Mouse (Mus musculus) small intestine, adult 2 months (tissue): ENCODE data around the gene Ntrk3. TPM values are rescaled to one million over a fixed set of nuclear protein-coding genes. Genes with fewer than 3 reads are reported as not detected.

ENCODE experiments used
- H3K27ac ChIP-seq: fragments of 200-500 bp; 2 replicates; pipeline ENCODE4 v1.5.1; 2012; ENCODE audit warnings: low read depth, low read length, control low read depth, inconsistent platforms; ENCODE audit not compliant: insufficient read depth
- H3K27me3 ChIP-seq: fragments of 200-500 bp; 2 replicates; pipeline ENCODE4 v1.6.1; 2012; ENCODE audit warnings: mild to moderate bottlenecking, moderate library complexity, low read length, inconsistent platforms; ENCODE audit not compliant: control insufficient read depth, insufficient read depth
- H3K36me3 ChIP-seq: fragments of 200-500 bp; 2 replicates; pipeline ENCODE4 v1.6.1; 2012; ENCODE audit warnings: mild to moderate bottlenecking, low read length, control low read depth, inconsistent platforms; ENCODE audit not compliant: control insufficient read depth, insufficient read depth
- H3K4me1 ChIP-seq: fragments of 200-500 bp; 2 replicates; pipeline ENCODE4 v1.6.1; 2012; ENCODE audit warnings: low read length, inconsistent platforms, mixed read lengths; ENCODE audit not compliant: control insufficient read depth, insufficient read depth, insufficient read length
- H3K4me3 ChIP-seq: fragments of 200-500 bp; 2 replicates; pipeline ENCODE4 v1.5.1; 2012; ENCODE audit warnings: low read depth, mild to moderate bottlenecking, control low read depth, inconsistent platforms, low read length, moderate library complexity
- CTCF ChIP-seq: fragments of 200-500 bp; IDR thresholded peaks from 2 replicates; pipeline ENCODE4 v1.5.1; 2012; ENCODE audit warnings: low read depth, mild to moderate bottlenecking, control low read depth, inconsistent platforms, low read length, moderate library complexity, mixed read lengths; ENCODE audit not compliant: insufficient replicate concordance, insufficient read length; ENCODE audit errors: extremely low read depth
- POLR2A ChIP-seq: fragments of 200-500 bp; IDR thresholded peaks from 2 replicates; pipeline ENCODE4 v1.6.1; 2012; ENCODE audit warnings: low read depth, mild to moderate bottlenecking, control low read depth, inconsistent platforms, low read length, moderate library complexity
- WGBS: fragments of 180-500 bp; shearing (Covaris S2); methylation state at CpG from one replicate; pipeline ENCODE4 v1.1.7; 2018; 5-methylcytosine and 5-hydroxymethylcytosine counted together
- polyA plus RNA-seq: library from polyadenylated mRNA; depleted of rRNA; stranded (reverse); fragments of >200 nt; gene quantifications from 2 replicates; pipeline ENCODE4 v1.2.3, GENCODE M21; 2012

Gene Ntrk3
- polyA plus RNA-seq, 1 experiment: 0.61 TPM

DNA sequence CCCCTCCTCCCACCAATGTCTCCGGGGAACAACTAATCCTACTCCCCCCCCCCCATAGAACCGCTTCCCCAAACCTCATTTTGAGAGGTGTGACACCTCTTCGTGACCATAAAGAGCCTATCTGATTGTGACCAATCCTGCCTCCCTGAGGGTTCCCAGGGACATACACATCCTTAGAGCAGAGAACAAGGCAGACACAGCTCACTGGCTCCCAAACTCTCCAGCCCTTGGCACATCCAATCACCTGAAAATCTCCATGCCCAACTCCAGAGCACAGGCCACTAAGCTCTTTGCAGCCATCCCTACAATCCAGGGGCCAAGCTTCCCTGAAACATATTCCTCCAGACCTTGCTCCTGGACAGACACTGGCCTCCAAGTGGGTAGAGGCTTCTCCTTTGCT lies 162.3 kb downstream of the Ntrk3 start:
- Histone ChIP-seq H3K4me1 (peaks cover 3% of the 10 kb centered on the region), H3K36me3 (no peaks in the 10 kb centered on the region), H3K27ac (no peak overlapping the region), H3K27me3 (peaks cover 34% of the 10 kb centered on the region), H3K4me3 (no peak overlapping the region)
- 23% methylated on average over 3 of the region's 3 CpGs for WGBS
- TF ChIP-seq CTCF (no peak), POLR2A (no peak)

- peaks cover 2% of the 10 kb centered on the region; the same call in 1 of the 2 replicates for H3K27me3 ChIP-seq
- no peak for TF ChIP-seq POLR2A
- no peak for TF ChIP-seq CTCF
- H3K4me3 ChIP-seq: no peak overlapping the region
- no peak overlapping the region for H3K27ac ChIP-seq
- H3K4me1 ChIP-seq: no peaks in the 10 kb centered on the region
- 67% methylated on average over 2 of the region's 2 CpGs for WGBS
- no peaks in the 10 kb centered on the region for H3K36me3 ChIP-seq
Measured at GRCm38 (mm10) chr7:78571196-78571595, 166.6 kb downstream of the Ntrk3 start.

DNA sequence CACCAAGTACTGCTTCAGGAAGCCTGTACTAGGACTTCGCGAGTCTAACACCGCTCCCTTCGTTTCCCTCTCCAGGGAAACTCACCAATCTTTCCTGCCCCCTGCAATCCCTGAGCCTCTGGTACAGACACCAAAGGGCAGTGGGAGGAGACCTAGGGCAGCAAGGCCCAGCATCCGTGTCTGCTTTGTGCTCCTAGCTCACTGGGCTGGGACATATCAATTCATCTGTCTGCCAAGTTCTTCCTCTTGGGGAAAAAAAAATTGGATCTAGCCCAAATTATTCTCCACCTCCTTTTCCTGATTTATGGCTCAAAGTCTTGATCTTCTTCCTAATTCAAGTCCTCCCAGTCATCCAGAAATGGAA lies 168.6 kb downstream of the Ntrk3 start:
- WGBS: 12% methylated on average over 5 of the region's 5 CpGs
- no peak for TF ChIP-seq POLR2A
- no peak for TF ChIP-seq CTCF
- H3K36me3 ChIP-seq: no peaks in the 10 kb centered on the region
- H3K4me3 ChIP-seq: no peak overlapping the region
- no peaks in the 10 kb centered on the region for H3K4me1 ChIP-seq
- no peak overlapping the region for H3K27ac ChIP-seq
- H3K27me3 ChIP-seq: no peaks in the 10 kb centered on the region

- H3K27me3 ChIP-seq: no peaks in the 10 kb centered on the region
- H3K4me1 ChIP-seq: no peaks in the 10 kb centered on the region
- no peaks in the 10 kb centered on the region for H3K36me3 ChIP-seq
- TF ChIP-seq CTCF (peak; percentile 68; the same call in 1 of the 2 replicates), POLR2A (no peak)
- WGBS: 16% methylated on average over 16 of the region's 16 CpGs
- no peak overlapping the region for H3K4me3 ChIP-seq
- H3K27ac ChIP-seq: no peak overlapping the region
Measured at GRCm38 (mm10) chr7:78568411-78569254, 169.2 kb downstream of the Ntrk3 start.

- no peak overlapping the region for H3K4me3 ChIP-seq
- no peaks in the 10 kb centered on the region for H3K36me3 ChIP-seq
- H3K27me3 ChIP-seq: no peaks in the 10 kb centered on the region
- TF ChIP-seq CTCF: peak; percentile 52; the same call in 1 of the 2 replicates
- no peak for TF ChIP-seq POLR2A
- no peaks in the 10 kb centered on the region for H3K4me1 ChIP-seq
- no peak overlapping the region for H3K27ac ChIP-seq
- WGBS: 53% methylated on average over 3 of the region's 3 CpGs
Measured at GRCm38 (mm10) chr7:78566617-78567016, 171.2 kb downstream of the Ntrk3 start.

GRCm38 (mm10) chr7:78565386-78565785 lies 172.4 kb downstream of the Ntrk3 start:
- TF ChIP-seq CTCF (no peak), POLR2A (no peak)

GRCm38 (mm10) chr7:78558503-78558902 lies 179.3 kb downstream of the Ntrk3 start:
- no peaks in the 10 kb centered on the region for H3K36me3 ChIP-seq
- no peak overlapping the region for H3K4me3 ChIP-seq
- TF ChIP-seq POLR2A (no peak), CTCF (no peak)
- 82% methylated on average over 5 of the region's 5 CpGs for WGBS
- H3K4me1 ChIP-seq: no peaks in the 10 kb centered on the region
- no peaks in the 10 kb centered on the region for H3K27me3 ChIP-seq
- no peak overlapping the region for H3K27ac ChIP-seq

More at GRCm38 (mm10) chr7:78565386-78565785, 172.4 kb downstream of the Ntrk3 start:
- Histone ChIP-seq H3K27me3 (no peaks in the 10 kb centered on the region), H3K36me3 (no peaks in the 10 kb centered on the region), H3K27ac (no peak overlapping the region), H3K4me1 (no peaks in the 10 kb centered on the region), H3K4me3 (no peak overlapping the region)
- 94% methylated on average over 3 of the region's 3 CpGs for WGBS
